Mouse (Mus musculus) lung, adult 2 months (tissue): ENCODE results near the gene Myh10.

Source experiments
- CTCF ChIP-seq: fragments of 200-500 bp; IDR thresholded peaks from 2 replicates; pipeline ENCODE4 v1.5.1; 2011; ENCODE audit warnings: mild to moderate bottlenecking, low read length, control low read depth; ENCODE audit not compliant: insufficient read depth
- POLR2A ChIP-seq: fragments of 200-500 bp; IDR thresholded peaks from 2 replicates; pipeline ENCODE4 v1.6.1; 2011; ENCODE audit warnings: low read depth, mild to moderate bottlenecking, control low read depth, low read length, borderline replicate concordance; ENCODE audit errors: extremely low read depth

GRCm38 (mm10) chr11:68732066-68732465, 40.7 kb downstream of the Myh10 start:
- TF ChIP-seq POLR2A (no peak), CTCF (no peak)
